Mouse (Mus musculus): ENCODE measurements at regions not wholly inside any gene's neighbourhood (a gene's known extent, or its start where the extent isn't known, plus 50 kb on each side); places are given as distances from the start of the nearest gene placed in this dataset.

DNA sequence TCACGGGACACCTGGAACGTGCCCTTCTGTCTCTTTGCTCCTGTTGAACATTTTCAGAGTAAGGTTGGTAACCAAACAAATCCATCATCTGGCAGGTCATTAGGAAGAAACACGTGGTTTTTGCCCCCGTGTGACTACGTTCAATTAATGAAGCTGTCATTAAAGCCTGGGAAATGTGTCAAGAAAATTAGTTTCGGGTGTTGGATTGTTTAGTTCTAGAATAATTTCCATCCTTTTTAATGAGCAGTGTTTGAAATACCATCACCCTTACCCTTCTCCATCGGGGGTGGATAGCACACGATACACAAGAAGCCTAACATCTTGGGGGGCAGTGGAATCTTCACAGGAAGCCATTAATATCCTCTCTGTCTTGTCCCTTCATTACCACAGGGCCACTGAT is 107.7 kb downstream of the Far1 start:
- no peak for DNase-seq (ENCODE audit: low spot score in 2 of 2)

DNA sequence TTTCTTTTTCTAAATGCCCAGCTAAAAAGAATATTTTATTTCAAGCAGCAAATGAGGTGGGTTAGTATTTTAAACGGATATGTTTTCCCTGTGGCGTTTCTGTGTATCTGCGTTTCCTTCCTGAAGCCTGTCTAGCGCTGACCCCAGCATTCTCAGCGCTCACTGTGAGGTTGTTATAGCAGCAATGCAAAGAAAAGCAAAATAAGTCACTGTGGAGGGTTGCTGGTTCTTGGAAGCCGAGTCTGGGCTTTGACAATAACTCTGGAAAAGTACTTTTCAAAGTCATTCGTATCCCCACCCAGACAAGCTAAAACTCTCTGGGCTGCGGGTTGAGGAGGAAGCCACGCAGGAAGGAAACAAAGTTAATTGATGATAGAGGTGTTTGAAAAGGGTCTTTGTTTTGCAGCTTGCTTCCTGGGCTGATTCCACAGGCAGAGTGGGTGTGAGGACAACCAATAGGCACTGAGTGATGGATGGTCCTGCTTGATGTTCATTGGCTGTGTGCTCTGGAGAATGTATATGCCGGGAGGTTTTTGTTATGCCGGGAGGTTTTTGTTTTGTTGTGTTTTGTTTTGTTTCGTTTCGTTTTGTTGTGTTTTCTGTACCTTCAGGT is 108.4 kb downstream of the Far1 start:
- DNase-seq (ENCODE audit: low spot score in 2 of 2), result no peak

- DNase-seq (ENCODE audit: low spot score in 2 of 2), result no peak
Observed at GRCm38 (mm10) chr7:113623296-113623695, 109.7 kb downstream of the Far1 start.

DNA sequence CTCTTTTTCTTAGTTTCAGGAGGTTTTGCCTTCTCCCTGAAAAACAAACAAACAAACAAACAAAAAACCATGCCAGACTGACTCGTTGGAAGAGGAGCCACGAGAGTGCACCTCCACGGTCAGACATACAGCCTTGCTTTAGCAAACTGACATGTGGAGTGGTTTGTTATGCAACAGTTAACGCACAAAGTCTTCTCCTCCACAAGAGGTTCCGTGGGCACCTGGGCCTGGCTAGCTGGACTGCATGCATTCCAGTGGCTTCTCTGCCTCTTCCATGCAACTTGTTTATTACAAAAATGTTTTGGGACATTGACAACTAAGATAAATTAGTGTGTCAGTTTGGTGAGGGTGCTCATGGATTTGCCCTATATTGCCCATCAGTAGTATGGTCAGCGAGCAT is 110.3 kb downstream of the Far1 start:
- no peak for DNase-seq (ENCODE audit: low spot score in 2 of 2)

GRCm38 (mm10) chr7:113626734-113627133 is 113.1 kb downstream of the Far1 start:
- no peak for DNase-seq (ENCODE audit: low spot score in 2 of 2)

- DNase-seq (ENCODE audit: low spot score in 2 of 2), result no peak
Observed at GRCm38 (mm10) chr7:113637011-113637600, 123.5 kb downstream of the Far1 start.

DNA sequence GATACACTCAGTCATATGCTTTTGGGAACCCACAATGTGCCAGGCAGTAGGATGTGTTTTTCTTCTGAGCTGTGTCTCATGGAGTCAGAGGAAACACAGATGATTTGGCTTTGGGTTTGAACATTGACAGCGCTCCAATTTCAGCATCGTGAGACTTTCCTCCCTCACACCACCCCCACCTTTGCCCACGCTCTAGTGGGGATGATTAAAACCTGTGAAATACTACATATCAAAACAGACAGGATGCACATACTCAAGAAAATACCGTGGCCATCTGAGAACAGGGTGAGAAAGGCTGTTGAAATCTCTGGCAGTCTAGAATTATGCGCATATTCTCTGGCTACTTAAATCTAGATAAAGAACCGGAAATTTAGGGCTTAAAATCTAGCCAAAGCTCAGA is 124.5 kb downstream of the Far1 start:
- DNase-seq (ENCODE audit: low spot score in 2 of 2), result peak; percentile 39 to 71

GRCm38 (mm10) chr7:113642540-113642939 is 123.3 kb upstream of the Spon1 start:
- no peak for DNase-seq (ENCODE audit: low spot score in 2 of 2)

GRCm38 (mm10) chr7:113650631-113651030 is 115.2 kb upstream of the Spon1 start:
- no peak for DNase-seq (ENCODE audit: low spot score in 2 of 2)

GRCm38 (mm10) chr7:113651696-113652095 is 114.1 kb upstream of the Spon1 start:
- DNase-seq (ENCODE audit: low spot score in 2 of 2), result no peak

DNA sequence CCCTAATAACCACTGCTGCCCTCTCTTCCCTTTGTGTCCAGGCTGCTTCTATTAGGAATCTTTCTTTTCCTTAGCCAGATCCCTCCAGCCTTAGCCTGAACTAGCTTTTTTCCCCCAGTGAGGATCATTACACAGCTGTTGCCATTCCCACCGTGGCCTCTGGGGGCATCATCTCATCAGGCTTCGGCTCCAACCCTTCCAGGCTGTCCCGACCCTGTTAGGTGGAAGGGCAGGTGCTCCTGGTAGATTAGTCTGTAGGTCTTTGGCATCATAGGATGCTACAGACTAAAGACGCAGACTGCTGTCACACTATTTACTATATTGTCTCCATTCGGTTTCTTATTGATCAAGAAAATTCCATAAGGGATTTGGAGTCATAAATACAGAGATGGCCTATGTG is 112.7 kb upstream of the Spon1 start:
- peak in 1 of 2 experiments; percentile 22 for DNase-seq (ENCODE audit: low spot score in 2 of 2)

DNA sequence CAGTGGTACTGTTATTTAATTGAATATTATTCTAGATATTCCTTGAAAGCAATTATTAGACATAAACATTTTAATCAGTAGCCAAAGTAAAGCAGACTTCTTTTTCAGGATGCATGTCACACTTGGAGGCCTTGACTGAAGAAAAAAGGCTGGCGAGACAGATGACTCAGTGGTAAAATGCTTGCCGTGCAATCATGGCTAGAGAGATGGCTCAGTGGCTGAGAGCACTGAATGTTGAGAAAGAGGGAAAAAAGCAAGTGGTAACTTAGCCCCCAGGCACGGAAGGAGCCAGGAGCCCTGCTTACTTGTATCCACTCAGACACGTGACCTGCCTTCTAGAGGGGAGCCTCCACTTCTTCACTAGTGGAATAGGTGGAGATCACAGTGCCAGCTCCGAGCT is 110.5 kb upstream of the Spon1 start:
- DNase-seq (ENCODE audit: low spot score in 2 of 2), result no peak

GRCm38 (mm10) chr7:113672779-113673595 is 92.8 kb upstream of the Spon1 start:
- DNase-seq (ENCODE audit: low spot score in 2 of 2), result no peak

DNA sequence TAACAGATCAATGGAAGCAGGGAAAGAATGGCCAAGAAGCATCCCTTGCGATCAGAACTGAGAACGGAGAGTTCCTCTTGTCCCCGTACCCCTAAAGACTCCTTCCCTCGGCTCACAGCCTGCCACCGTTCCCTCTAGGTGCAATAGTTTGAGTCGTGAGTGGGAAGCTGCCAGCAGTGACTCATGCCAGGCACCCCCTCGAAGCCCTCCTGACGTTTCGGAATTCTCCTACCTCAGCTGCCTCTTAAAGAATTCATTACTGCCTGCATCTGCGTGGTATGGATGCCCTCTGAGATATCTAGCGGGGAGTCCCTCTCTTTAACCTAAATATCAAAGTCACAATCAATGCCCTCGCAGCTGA is 92.2 kb upstream of the Spon1 start:
- DNase-seq (ENCODE audit: low spot score in 2 of 2), result peak; percentile 10 to 14

- DNase-seq (ENCODE audit: low spot score in 2 of 2), result no peak
Observed at GRCm38 (mm10) chr7:113682271-113682670, 83.5 kb upstream of the Spon1 start.

DNA sequence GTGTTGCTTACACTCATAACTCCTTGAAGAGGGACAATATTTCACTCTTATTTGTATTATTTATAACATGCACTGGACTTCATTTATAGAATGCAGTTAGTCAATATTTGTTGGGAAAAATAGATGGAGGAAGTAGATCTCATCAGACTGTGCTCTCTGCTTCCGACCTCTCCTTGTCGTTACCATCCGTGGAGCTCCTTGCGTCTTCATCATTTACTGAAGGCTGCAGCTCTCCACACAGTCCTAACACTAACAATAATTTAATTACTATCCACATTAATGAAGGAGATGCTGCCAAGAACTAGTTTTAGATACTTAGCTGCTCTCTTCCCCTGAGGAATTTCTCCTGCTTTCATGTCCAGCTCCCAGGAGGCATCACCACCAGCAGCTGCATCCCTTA is 80.4 kb upstream of the Spon1 start:
- no peak for DNase-seq (ENCODE audit: low spot score in 2 of 2)

DNA sequence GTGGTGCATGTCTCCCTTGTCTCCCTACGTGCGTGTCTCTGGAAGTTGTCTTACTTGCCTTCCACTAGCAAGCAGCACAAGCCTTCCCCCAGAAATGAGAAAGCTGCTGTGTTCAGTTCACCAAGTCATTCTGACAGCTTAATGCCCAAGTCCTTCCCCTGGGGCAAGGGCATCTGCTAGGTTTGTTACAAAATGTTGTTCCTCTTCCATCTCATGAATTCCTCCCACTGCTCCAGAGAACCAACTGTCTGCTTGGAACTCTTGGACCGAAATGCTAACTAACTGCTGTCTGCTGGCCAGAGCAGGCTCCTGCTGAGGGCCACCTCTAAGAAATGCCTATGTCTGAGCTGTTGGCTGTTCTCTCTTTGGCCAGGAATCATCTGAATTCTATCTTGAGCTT is 79.3 kb upstream of the Spon1 start:
- no peak for DNase-seq (ENCODE audit: low spot score in 2 of 2)

GRCm38 (mm10) chr7:113687566-113687965 is 78.2 kb upstream of the Spon1 start:
- no peak for DNase-seq (ENCODE audit: low spot score in 2 of 2)

DNA sequence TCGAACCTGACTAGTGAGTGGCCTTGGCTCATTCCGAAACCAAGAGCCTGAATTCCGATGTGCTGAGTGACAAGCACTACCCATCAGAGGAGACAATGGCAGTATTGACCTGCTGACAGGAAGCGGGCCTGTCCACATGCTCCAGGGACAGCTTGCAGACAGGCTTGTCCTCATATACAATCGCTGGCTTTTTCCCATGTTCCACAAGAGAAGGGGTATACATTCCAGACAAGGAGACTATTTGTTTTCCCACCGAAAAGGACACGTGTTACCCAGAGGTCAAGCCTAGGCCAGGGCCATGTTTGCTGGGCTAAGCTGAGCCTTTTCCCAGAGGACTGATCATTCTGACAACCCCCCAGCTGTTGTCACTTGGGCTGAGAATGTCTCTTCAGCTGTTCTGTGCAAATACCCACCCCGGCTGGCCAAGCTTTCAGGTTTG is 77.5 kb upstream of the Spon1 start:
- no peak for DNase-seq (ENCODE audit: low spot score in 2 of 2)

GRCm38 (mm10) chr7:113688717-113689116 is 77.1 kb upstream of the Spon1 start:
- DNase-seq (ENCODE audit: low spot score in 2 of 2), result no peak

DNA sequence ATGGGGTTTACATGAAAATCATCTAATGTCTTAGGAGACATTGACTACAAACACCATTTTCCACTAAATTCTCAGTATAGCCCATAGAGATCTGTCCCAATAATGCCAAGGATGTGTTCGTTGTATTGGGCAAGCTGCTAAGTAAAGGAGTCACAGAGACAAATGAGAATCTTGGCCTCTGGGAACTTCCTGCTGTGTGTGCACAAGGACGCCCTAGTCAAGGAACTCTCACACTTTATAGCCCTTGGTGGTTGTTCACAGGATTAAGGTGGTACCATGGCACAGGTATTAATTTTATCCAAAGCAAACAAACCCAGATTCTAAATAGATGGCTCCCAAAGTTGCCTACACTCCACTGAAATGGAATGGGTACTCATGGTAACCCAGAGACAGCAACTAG is 76.7 kb upstream of the Spon1 start:
- DNase-seq (ENCODE audit: low spot score in 2 of 2), result no peak

DNA sequence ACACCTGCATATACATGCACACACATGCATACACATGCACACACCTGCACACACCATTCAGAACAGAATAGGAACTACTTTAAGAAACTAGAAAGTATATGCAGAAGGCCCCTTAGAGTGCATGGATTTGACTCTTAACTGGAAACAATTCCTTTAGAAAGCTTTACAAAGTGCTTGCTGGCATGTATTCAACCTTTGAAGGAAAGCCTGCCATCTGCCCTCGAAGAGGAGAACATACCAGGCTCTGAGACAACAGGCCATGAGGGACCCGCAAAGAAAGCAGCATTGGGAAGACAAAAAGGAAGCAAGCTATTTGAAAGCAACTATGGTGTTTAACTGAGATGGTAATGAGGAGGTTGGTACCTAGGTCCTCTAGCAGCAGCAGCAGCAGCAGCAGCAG is 74.0 kb upstream of the Spon1 start:
- DNase-seq (ENCODE audit: low spot score in 2 of 2), result no peak

GRCm38 (mm10) chr7:113693526-113693925 is 72.3 kb upstream of the Spon1 start:
- DNase-seq (ENCODE audit: low spot score in 2 of 2), result no peak

Data from frontal cortex, postnatal 10 days (tissue).